Mouse (Mus musculus) heart, embryonic 16.5 days (tissue): ENCODE measurements at regions not wholly inside any gene's neighbourhood (a gene's known extent, or its start where the extent isn't known, plus 50 kb on each side); places are given as distances from the start of the nearest gene placed in this dataset.

Experiments used
- ATAC-seq: fragments of 200-750 bp; cut with Nextera tagmentation; replicated peaks from 2 replicates; pipeline ENCODE4 v1.8.0; 2017; ENCODE audit warnings: moderate number of reproducible peaks; ENCODE audit not compliant: insufficient read depth, low FRiP score; ENCODE audit errors: extremely low read depth
- H3K27ac ChIP-seq: fragments of 300-500 bp; sonication (generic); 2 replicates; pipeline ENCODE4 v1.5.1; 2014; ENCODE audit warnings: mild to moderate bottlenecking, low read length, control low read depth, moderate library complexity
- H3K27me3 ChIP-seq: fragments of 300-500 bp; sonication (generic); 2 replicates; pipeline ENCODE4 v1.6.1; 2014; ENCODE audit warnings: low read length, mixed read lengths; ENCODE audit not compliant: control insufficient read depth, insufficient read depth
- H3K36me3 ChIP-seq: fragments of 300-500 bp; sonication (generic); 2 replicates; pipeline ENCODE4 v1.6.1; 2014; ENCODE audit not compliant: control insufficient read depth, insufficient read depth
- H3K4me1 ChIP-seq: fragments of 300-500 bp; sonication (generic); 2 replicates; pipeline ENCODE4 v1.6.1; 2014; ENCODE audit warnings: low read length, mixed read lengths; ENCODE audit not compliant: control insufficient read depth, insufficient read depth
- H3K4me2 ChIP-seq: fragments of 300-500 bp; sonication (generic); 2 replicates; pipeline ENCODE4 v1.6.1; 2014; ENCODE audit warnings: low read depth, mild to moderate bottlenecking, control low read depth, low read length
- H3K4me3 ChIP-seq: fragments of 300-500 bp; sonication (generic); 2 replicates; pipeline ENCODE4 v1.5.1; 2014; ENCODE audit warnings: mild to moderate bottlenecking, control low read depth, low read length
- H3K9ac ChIP-seq: fragments of 300-500 bp; sonication (generic); 2 replicates; pipeline ENCODE4 v1.6.1; 2014; ENCODE audit warnings: low read length, control low read depth
- H3K9me3 ChIP-seq: fragments of 300-500 bp; sonication (generic); replicated peaks from 2 replicates; pipeline ENCODE4 v1.6.1; 2016; ENCODE audit warnings: low read length; ENCODE audit not compliant: control insufficient read depth
- WGBS: fragments of 180-500 bp; shearing (Covaris S2); extraction: QIAGEN DNeasy Blood & Tissue Kit; methylation state at CpG from one replicate; pipeline ENCODE4 v1.1.7; 2014; 5-methylcytosine and 5-hydroxymethylcytosine counted together

GRCm38 (mm10) chr19:14035371-14035770 is 122.0 kb downstream of the Olfr1505 start:
- Histone ChIP-seq H3K27me3 (no peaks in the 10 kb centered on the region), H3K4me3 (no peak overlapping the region), H3K9ac (no peak overlapping the region), H3K4me1 (no peaks in the 10 kb centered on the region), H3K4me2 (no peak overlapping the region), H3K27ac (no peak overlapping the region), H3K36me3 (no peaks in the 10 kb centered on the region), H3K9me3 (no peaks in the 10 kb centered on the region)
- ATAC-seq = no peak
- WGBS = 55% methylated on average over 1 of the region's 1 CpGs

- Histone ChIP-seq H3K4me3 (no peak overlapping the region), H3K36me3 (no peaks in the 10 kb centered on the region), H3K4me2 (no peak overlapping the region), H3K27ac (no peak overlapping the region), H3K27me3 (no peaks in the 10 kb centered on the region), H3K4me1 (no peaks in the 10 kb centered on the region), H3K9ac (no peak overlapping the region), H3K9me3 (no peaks in the 10 kb centered on the region)
- WGBS = 73% methylated on average over 1 of the region's 1 CpGs
- ATAC-seq = no peak
These were observed 122.5 kb downstream of the Olfr1505 start for GRCm38 (mm10) chr19:14035785-14036184.

GRCm38 (mm10) chr19:14036750-14037149 is 123.4 kb downstream of the Olfr1505 start:
- 57% methylated on average over 1 of the region's 1 CpGs for WGBS
- H3K4me3 ChIP-seq = no peak overlapping the region
- no peaks in the 10 kb centered on the region for H3K4me1 ChIP-seq
- no peak overlapping the region for H3K27ac ChIP-seq
- H3K4me2 ChIP-seq = no peak overlapping the region
- H3K36me3 ChIP-seq = no peaks in the 10 kb centered on the region
- no peak overlapping the region for H3K9ac ChIP-seq
- H3K27me3 ChIP-seq = no peaks in the 10 kb centered on the region
- no peaks in the 10 kb centered on the region for H3K9me3 ChIP-seq
- no peak for ATAC-seq

GRCm38 (mm10) chr19:14042753-14043152 is 129.4 kb downstream of the Olfr1505 start:
- ATAC-seq = no peak
- Histone ChIP-seq H3K4me1 (no peaks in the 10 kb centered on the region), H3K27ac (no peak overlapping the region), H3K27me3 (no peaks in the 10 kb centered on the region), H3K4me3 (no peak overlapping the region), H3K36me3 (no peaks in the 10 kb centered on the region), H3K9me3 (no peaks in the 10 kb centered on the region), H3K9ac (no peak overlapping the region), H3K4me2 (no peak overlapping the region)
- WGBS = 53% methylated on average over 5 of the region's 5 CpGs

- 55% methylated on average over 2 of the region's 2 CpGs for WGBS
These were observed 132.1 kb downstream of the Olfr1505 start for GRCm38 (mm10) chr19:14045456-14045855.

GRCm38 (mm10) chr19:14052052-14052451 is 138.7 kb downstream of the Olfr1505 start:
- no peaks in the 10 kb centered on the region for H3K4me1 ChIP-seq
- no peak overlapping the region for H3K27ac ChIP-seq
- no peaks in the 10 kb centered on the region for H3K9me3 ChIP-seq
- H3K4me3 ChIP-seq = no peak overlapping the region
- WGBS = 77% methylated on average over 4 of the region's 4 CpGs
- no peak for ATAC-seq
- no peaks in the 10 kb centered on the region for H3K27me3 ChIP-seq
- no peak overlapping the region for H3K4me2 ChIP-seq
- H3K36me3 ChIP-seq = no peaks in the 10 kb centered on the region
- H3K9ac ChIP-seq = no peak overlapping the region

More at GRCm38 (mm10) chr19:14045456-14045855, 132.1 kb downstream of the Olfr1505 start:
- Histone ChIP-seq H3K4me2 (no peak overlapping the region), H3K4me1 (no peaks in the 10 kb centered on the region), H3K27me3 (no peaks in the 10 kb centered on the region), H3K27ac (no peak overlapping the region), H3K9ac (no peak overlapping the region), H3K4me3 (no peak overlapping the region), H3K36me3 (no peaks in the 10 kb centered on the region), H3K9me3 (no peaks in the 10 kb centered on the region)
- ATAC-seq = no peak

- H3K9ac ChIP-seq = no peak overlapping the region
- no peak for ATAC-seq
- H3K27me3 ChIP-seq = no peaks in the 10 kb centered on the region
- no peak overlapping the region for H3K27ac ChIP-seq
- WGBS = 11% methylated on average over 2 of the region's 2 CpGs
- H3K9me3 ChIP-seq = no peaks in the 10 kb centered on the region
- no peaks in the 10 kb centered on the region for H3K4me1 ChIP-seq
- H3K4me2 ChIP-seq = no peak overlapping the region
- no peaks in the 10 kb centered on the region for H3K36me3 ChIP-seq
- H3K4me3 ChIP-seq = no peak overlapping the region
These were observed 167.2 kb downstream of the Olfr1505 start for GRCm38 (mm10) chr19:14080538-14080937.

GRCm38 (mm10) chr19:14084726-14085125 is 171.4 kb downstream of the Olfr1505 start:
- Histone ChIP-seq H3K36me3 (no peaks in the 10 kb centered on the region), H3K4me2 (no peak overlapping the region), H3K9me3 (no peaks in the 10 kb centered on the region), H3K27me3 (no peaks in the 10 kb centered on the region), H3K27ac (no peak overlapping the region), H3K4me3 (no peak overlapping the region), H3K4me1 (no peaks in the 10 kb centered on the region), H3K9ac (no peak overlapping the region)
- whole genome bisulfite sequencing = 71% methylated on average over 3 of the region's 3 CpGs
- ATAC-seq = no peak

- Histone ChIP-seq H3K36me3 (no peaks in the 10 kb centered on the region), H3K4me3 (no peak overlapping the region), H3K4me1 (no peaks in the 10 kb centered on the region), H3K27me3 (no peaks in the 10 kb centered on the region; the same call in 1 of the 2 replicates), H3K27ac (no peak overlapping the region), H3K9me3 (no peaks in the 10 kb centered on the region; the same call in 1 of the 2 replicates), H3K4me2 (no peak overlapping the region), H3K9ac (no peak overlapping the region)
- ATAC-seq = no peak
- WGBS = 92% methylated on average over 3 of the region's 3 CpGs
These were observed 176.8 kb downstream of the Olfr1505 start for GRCm38 (mm10) chr19:14090106-14090505.

GRCm38 (mm10) chr19:14094191-14094590 is 180.9 kb downstream of the Olfr1505 start:
- no peaks in the 10 kb centered on the region; the same call in 1 of the 2 replicates for H3K27me3 ChIP-seq
- H3K4me3 ChIP-seq = no peak overlapping the region
- H3K4me2 ChIP-seq = no peak overlapping the region
- no peaks in the 10 kb centered on the region for H3K4me1 ChIP-seq
- H3K9ac ChIP-seq = no peak overlapping the region
- ATAC-seq = no peak
- H3K36me3 ChIP-seq = no peaks in the 10 kb centered on the region
- WGBS = 73% methylated on average over 2 of the region's 2 CpGs
- no peaks in the 10 kb centered on the region; the same call in 1 of the 2 replicates for H3K9me3 ChIP-seq
- H3K27ac ChIP-seq = no peak overlapping the region
